In the genomic region with DNA sequence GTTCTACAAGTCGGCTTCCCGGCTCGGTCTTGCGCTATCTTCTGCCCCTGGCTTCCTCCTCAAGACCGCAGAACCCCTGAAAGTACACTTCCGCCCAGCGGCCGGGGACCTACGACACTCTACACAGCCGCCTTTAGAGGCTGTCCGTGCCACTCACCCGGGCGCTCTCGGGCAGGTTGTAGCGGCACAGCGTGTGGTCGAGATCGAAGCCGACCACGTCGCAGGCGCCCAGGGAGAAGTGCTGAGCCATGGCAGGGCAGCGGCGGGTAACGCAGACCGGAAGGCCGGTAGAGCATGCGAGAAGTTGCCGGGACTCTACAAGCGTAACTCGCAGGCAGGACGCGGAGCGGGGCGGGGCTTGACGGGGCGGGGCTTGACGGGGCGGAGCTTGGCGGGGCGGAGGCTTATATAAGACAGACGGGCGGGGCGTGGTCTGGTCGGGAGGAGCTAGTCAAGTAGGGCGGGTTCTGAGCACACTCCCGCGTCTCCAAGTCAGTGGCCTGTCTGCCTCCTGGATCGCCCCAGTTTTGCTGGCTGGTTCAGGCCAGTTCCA, we compare ENCODE assay signal across 8 mouse cellular contexts. TPM values are rescaled to one million over a fixed set of nuclear protein-coding genes. Genes with fewer than 3 reads are reported as not detected.
DNase-seq lines count a peak whose midpoint lies in the region; ATAC-seq lines count a peak whose summit lies in the region.

A gene (minus strand): TSS at position 349 of the 553 bp plus-strand sequence.

- peak; percentile 92 for DNase-seq in adipocyte (ENCODE audit: low spot score)
- peak; percentile 92 for DNase-seq in embryo, embryonic 10 days (ENCODE audit: low spot score)
- peak; percentile 98 for DNase-seq in gastrocnemius, postnatal 10 days
- peak; percentile 97 for DNase-seq in induced T-regulatory cell, adult 2 months (ENCODE audit: low read depth)
- DNase-seq in left cerebral cortex, adult 9 months (ENCODE audit: low spot score in 2 of 2) = peak; percentile 36 to 87
- DNase-seq in right cerebral cortex, postnatal 14 days = peak; percentile 94
- DNase-seq in urinary bladder, postnatal 36 days (ENCODE audit: low spot score in 2 of 2) = peak; percentile 90 to 95

- ATAC-seq in megakaryocyte progenitor cell, adult 5-6 weeks (replicated peaks; ENCODE audit: poor library complexity) = peak; percentile 84

RNA-seq across cellular contexts. Expression of the gene that starts here (rescaled TPM):
- 1 to 10 TPM; 6.2 to 8.2 TPM for total RNA-seq in gastrocnemius, postnatal 10 days (2021)
- 27.3 and 31.8 TPM in 2 replicates for total RNA-seq in megakaryocyte progenitor cell, adult 5-6 weeks (2015)
- 25.3 and 26.5 TPM in 2 replicates for total RNA-seq in megakaryocyte progenitor cell, adult 5-6 weeks (2017)

Comparison
In these comparisons a context has a peak if more than half of its experiments do, and no peak if none do; other contexts are left out.
1. Peak in every context shown above with its lines: DNase-seq and ATAC-seq.